Mouse (Mus musculus): Measurements from ENCODE around the gene Rmi1. TPM values are rescaled to one million over a fixed set of nuclear protein-coding genes. Genes with fewer than 3 reads are reported as not detected.
"Not testable (repeated sequence)": the region's sequence is repeated elsewhere in the genome, so short reads cannot be mapped to it uniquely, and the experiment has no call there.

Gene Rmi1
- polyA plus RNA-seq, 1 experiment from 2014 or later: 31.4 TPM

GRCm38 (mm10) chr13:58384371-58384770 is 17.7 kb upstream of the Rmi1 start:
- Histone ChIP-seq H3K27me3 (no peaks in the 10 kb centered on the region), H3K9ac (peak overlapping the region; percentile 73), H3K9me3 (peaks cover 15% of the 10 kb centered on the region), H3K27ac (no peak overlapping the region), H3K4me1 (0 out of 2 replicates have a peak, but pooled peaks cover 10% of the 10 kb centered on the region), H3K36me3 (peaks cover 24% of the 10 kb centered on the region), H3K4me2 (replicated peaks) (peak overlapping the region; percentile 78), H3K4me3 (peak overlapping the region; percentile 62)
- no peak for ATAC-seq (ENCODE audit: insufficient number of reproducible peaks, insufficient read depth, low FRiP score, low TSS enrichment)
- WGBS: 52% methylated on average over 11 of the region's 11 CpGs

GRCm38 (mm10) chr13:58384779-58385546 is 17.1 kb upstream of the Rmi1 start, which contains the start of gene 2210016F16Rik:
2210016F16Rik (minus strand) TSS chr13:58385225.
- 3% methylated on average over 80 of the region's 80 CpGs for WGBS
- Histone ChIP-seq H3K4me2 (replicated peaks) (peak within 1 kb of the TSS; percentile 78), H3K4me3 (peak within 1 kb of the TSS; percentile 62), H3K4me1 (0 out of 2 replicates have a peak, but pooled peaks cover 10% of the 10 kb centered on the region), H3K9me3 (peaks cover 15% of the 10 kb centered on the region), H3K27ac (peak within 1 kb of the TSS; percentile 24; the same call in 1 of the 2 replicates), H3K36me3 (peaks cover 24% of the 10 kb centered on the region), H3K27me3 (no peaks in the 10 kb centered on the region), H3K9ac (peak within 1 kb of the TSS; percentile 73)
- peak; percentile 76 for ATAC-seq (ENCODE audit: insufficient number of reproducible peaks, insufficient read depth, low FRiP score, low TSS enrichment)

- 74% methylated on average over 7 of the region's 7 CpGs for WGBS
- Histone ChIP-seq H3K27ac (0 out of 2 replicates have a peak overlapping the region, but pooled peaks have one; percentile 24), H3K36me3 (peaks cover 20% of the 10 kb centered on the region), H3K27me3 (no peaks in the 10 kb centered on the region), H3K9me3 (peaks cover 9% of the 10 kb centered on the region), H3K4me1 (0 out of 2 replicates have a peak, but pooled peaks cover 10% of the 10 kb centered on the region), H3K9ac (peak overlapping the region; percentile 73; the same call in 1 of the 2 replicates), H3K4me2 (replicated peaks) (peak overlapping the region; percentile 78), H3K4me3 (peak overlapping the region; percentile 62)
- no peak for ATAC-seq (ENCODE audit: insufficient number of reproducible peaks, insufficient read depth, low FRiP score, low TSS enrichment)
Observed at GRCm38 (mm10) chr13:58385547-58385920, 16.5 kb upstream of the Rmi1 start.

GRCm38 (mm10) chr13:58387948-58388347 is 14.1 kb upstream of the Rmi1 start:
- Histone ChIP-seq H3K9me3 (no peaks in the 10 kb centered on the region), H3K4me3 (no peak overlapping the region), H3K27me3 (no peaks in the 10 kb centered on the region), H3K27ac (no peak overlapping the region), H3K4me2 (replicated peaks) (no peak overlapping the region), H3K36me3 (peaks cover 13% of the 10 kb centered on the region), H3K4me1 (0 out of 2 replicates have a peak, but pooled peaks cover 10% of the 10 kb centered on the region), H3K9ac (no peak overlapping the region)
- WGBS: 13% methylated on average over 7 of the region's 7 CpGs
- no peak for ATAC-seq (ENCODE audit: insufficient number of reproducible peaks, insufficient read depth, low FRiP score, low TSS enrichment)

- 53% methylated on average over 3 of the region's 3 CpGs for WGBS
- H3K4me3 ChIP-seq: no peak overlapping the region
- H3K4me1 ChIP-seq: 0 out of 2 replicates have a peak, but pooled peaks cover 10% of the 10 kb centered on the region
- ATAC-seq (ENCODE audit: insufficient number of reproducible peaks, insufficient read depth, low FRiP score, low TSS enrichment): no peak
- no peaks in the 10 kb centered on the region for H3K9me3 ChIP-seq
- peaks cover 15% of the 10 kb centered on the region for H3K36me3 ChIP-seq
- no peaks in the 10 kb centered on the region for H3K27me3 ChIP-seq
- H3K9ac ChIP-seq: no peak overlapping the region
- no peak overlapping the region for H3K4me2 ChIP-seq (replicated peaks)
- no peak overlapping the region for H3K27ac ChIP-seq
Observed at GRCm38 (mm10) chr13:58388379-58388778, 13.7 kb upstream of the Rmi1 start.

GRCm38 (mm10) chr13:58389324-58389951 is 12.6 kb upstream of the Rmi1 start:
- H3K4me1 ChIP-seq: 0 out of 2 replicates have a peak, but pooled peaks cover 5% of the 10 kb centered on the region
- H3K9me3 ChIP-seq: no peaks in the 10 kb centered on the region
- ATAC-seq (ENCODE audit: insufficient number of reproducible peaks, insufficient read depth, low FRiP score, low TSS enrichment): no peak
- H3K27me3 ChIP-seq: no peaks in the 10 kb centered on the region
- H3K27ac ChIP-seq: no peak overlapping the region
- WGBS: 86% methylated on average over 2 of the region's 2 CpGs
- peaks cover 23% of the 10 kb centered on the region for H3K36me3 ChIP-seq
- H3K4me3 ChIP-seq: no peak overlapping the region
- no peak overlapping the region for H3K9ac ChIP-seq
- no peak overlapping the region for H3K4me2 ChIP-seq (replicated peaks)

- not testable (repeated sequence) for H3K4me2 ChIP-seq (replicated peaks); ATAC-seq (ENCODE audit: insufficient number of reproducible peaks, insufficient read depth, low FRiP score, low TSS enrichment); H3K4me1 ChIP-seq; H3K27ac ChIP-seq; H3K4me3 ChIP-seq; H3K9me3 ChIP-seq; H3K9ac ChIP-seq; H3K27me3 ChIP-seq
- 88% methylated on average over 11 of the region's 11 CpGs for WGBS
- H3K36me3 ChIP-seq: peaks cover 52% of the 10 kb centered on the region
Observed at GRCm38 (mm10) chr13:58394392-58394791, 7.7 kb upstream of the Rmi1 start.

- H3K9ac ChIP-seq: no peak overlapping the region
- no peaks in the 10 kb centered on the region for H3K27me3 ChIP-seq
- H3K4me2 ChIP-seq (replicated peaks): no peak overlapping the region
- peaks cover 42% of the 10 kb centered on the region for H3K36me3 ChIP-seq
- 92% methylated on average over 13 of the region's 13 CpGs for WGBS
- ATAC-seq (ENCODE audit: insufficient number of reproducible peaks, insufficient read depth, low FRiP score, low TSS enrichment): no peak
- H3K4me3 ChIP-seq: no peak overlapping the region
- H3K9me3 ChIP-seq: no peaks in the 10 kb centered on the region
- H3K27ac ChIP-seq: no peak overlapping the region
- no peaks in the 10 kb centered on the region for H3K4me1 ChIP-seq
Observed at GRCm38 (mm10) chr13:58397651-58398050, 4.4 kb upstream of the Rmi1 start.

GRCm38 (mm10) chr13:58400576-58400975 is 1.5 kb upstream of the Rmi1 start:
- H3K4me2 ChIP-seq (replicated peaks): peak overlapping the region; percentile 69
- ATAC-seq (ENCODE audit: insufficient number of reproducible peaks, insufficient read depth, low FRiP score, low TSS enrichment): no peak
- H3K27ac ChIP-seq: peak overlapping the region; percentile 99; the same call in 1 of the 2 replicates
- peak overlapping the region; percentile 96 for H3K4me3 ChIP-seq
- H3K27me3 ChIP-seq: no peaks in the 10 kb centered on the region
- H3K9me3 ChIP-seq: no peaks in the 10 kb centered on the region
- under 1% methylated on average over 11 of the region's 11 CpGs for WGBS
- no peaks in the 10 kb centered on the region for H3K4me1 ChIP-seq
- H3K9ac ChIP-seq: peak overlapping the region; percentile 100
- peaks cover 21% of the 10 kb centered on the region for H3K36me3 ChIP-seq

- Histone ChIP-seq H3K27me3 (no peaks in the 10 kb centered on the region), H3K36me3 (peaks cover 14% of the 10 kb centered on the region), H3K9me3 (no peaks in the 10 kb centered on the region), H3K9ac (peak overlapping the region; percentile 100), H3K4me1 (no peaks in the 10 kb centered on the region), H3K4me2 (replicated peaks) (peak overlapping the region; percentile 69), H3K27ac (peak overlapping the region; percentile 99), H3K4me3 (peak overlapping the region; percentile 96)
- ATAC-seq (ENCODE audit: insufficient number of reproducible peaks, insufficient read depth, low FRiP score, low TSS enrichment): peak; percentile 32
- WGBS: under 1% methylated on average over 83 of the region's 100 CpGs
Observed at GRCm38 (mm10) chr13:58401135-58402002, 679 bp upstream of the Rmi1 start.

GRCm38 (mm10) chr13:58402744-58403110 is 679 bp downstream of the Rmi1 start:
- H3K4me2 ChIP-seq (replicated peaks): peak overlapping the region; percentile 52
- H3K27ac ChIP-seq: peak overlapping the region; percentile 99
- H3K4me1 ChIP-seq: no peaks in the 10 kb centered on the region
- H3K36me3 ChIP-seq: peaks cover 4% of the 10 kb centered on the region
- ATAC-seq (ENCODE audit: insufficient number of reproducible peaks, insufficient read depth, low FRiP score, low TSS enrichment): peak; percentile 58
- H3K9ac ChIP-seq: peak overlapping the region; percentile 100
- peak overlapping the region; percentile 96 for H3K4me3 ChIP-seq
- H3K27me3 ChIP-seq: no peaks in the 10 kb centered on the region
- H3K9me3 ChIP-seq: no peaks in the 10 kb centered on the region
- 0% methylated on average over 31 of the region's 48 CpGs for WGBS

Data from embryonic facial prominence, embryonic 12.5 days (tissue).